Mouse (Mus musculus) central nervous system, embryonic 18 days (tissue): ENCODE results near the gene Mkrn1. TPM values are rescaled to one million over a fixed set of nuclear protein-coding genes. Genes with fewer than 3 reads are reported as not detected.

Source experiments
- polyA plus RNA-seq: library from polyadenylated mRNA; depleted of rRNA; stranded (reverse); fragments of >200 nt; gene quantifications from 2 replicates; pipeline ENCODE4 v1.2.3, GENCODE M21; 2012; rRNA removed

Gene Mkrn1
- polyA plus RNA-seq: 153 and 162 TPM in 2 replicates

GRCm38 (mm10) chr6:39419851-39420721 is at the start of gene Mkrn1:
Gene Mkrn1, minus strand, starts transcription at chr6:39420462.

DNA sequence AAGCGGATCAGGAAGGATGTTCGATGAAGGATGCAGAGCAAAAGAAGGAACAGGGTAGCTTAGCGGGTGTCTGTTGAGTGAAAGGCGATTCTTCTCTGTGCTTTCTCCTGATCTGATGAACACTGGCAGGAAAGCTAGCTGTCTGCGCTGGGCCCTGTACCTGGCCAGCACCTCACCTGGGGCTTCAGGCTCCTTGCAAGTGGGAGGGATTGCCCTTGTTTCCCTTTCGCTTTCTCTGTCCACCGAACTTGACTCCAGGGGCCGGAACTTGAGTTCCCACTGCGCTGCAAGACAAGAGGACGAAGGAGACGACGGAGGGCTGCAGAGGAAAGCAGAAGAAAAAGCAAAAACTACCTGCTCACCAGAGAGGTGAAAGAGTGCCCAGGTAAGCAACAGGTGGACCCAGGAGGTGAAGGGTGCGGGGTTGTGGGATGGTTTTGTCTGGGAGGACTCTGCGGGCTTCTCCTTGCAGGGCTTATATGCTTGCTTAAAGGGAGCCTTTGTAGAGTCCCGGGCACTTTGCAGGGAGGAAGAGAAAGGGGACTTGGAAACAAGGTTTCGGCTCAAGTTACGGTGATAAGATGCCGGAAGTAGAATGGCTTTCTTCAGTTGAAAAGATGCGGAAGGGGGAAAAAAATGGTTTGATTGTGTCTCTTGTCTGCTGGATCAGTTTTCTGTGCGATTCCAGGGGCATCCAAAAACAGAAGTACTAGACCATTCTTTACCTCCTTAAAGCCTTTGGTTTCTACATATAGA is 39.0 kb downstream of the Mkrn1 start, which contains the start of gene Rab19:
Gene Rab19, plus strand, starts transcription at position 51 of the 756 bp plus-strand sequence.

DNA sequence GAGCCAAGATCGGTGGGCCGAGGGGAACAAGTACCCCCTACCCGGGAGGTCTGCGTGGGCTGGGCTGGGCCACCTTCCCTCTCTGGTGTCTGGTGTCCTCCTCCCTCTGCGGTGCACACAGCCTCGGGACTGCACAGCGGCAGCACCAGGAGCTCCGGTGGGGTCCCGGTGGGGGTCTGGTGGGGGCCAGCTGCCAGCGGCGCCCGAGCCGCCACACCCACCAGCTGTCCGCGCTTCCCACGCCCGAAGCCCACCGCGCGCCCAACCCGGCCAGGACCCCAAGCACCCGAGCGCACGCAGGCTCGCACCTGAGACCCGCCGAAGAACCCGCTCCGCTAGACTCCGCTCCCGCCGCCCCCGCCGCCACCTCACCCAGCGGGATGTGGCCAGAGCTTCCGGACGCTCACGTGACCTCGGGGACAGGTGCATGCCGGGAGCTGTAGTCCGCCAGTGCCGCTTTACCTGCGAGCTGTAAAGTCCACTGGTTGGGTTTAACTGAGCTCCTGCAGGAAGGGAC is 42.9 kb downstream of the Mkrn1 start, which contains the start of gene Slc37a3:
Gene Slc37a3, minus strand, starts transcription at position 365 of the 517 bp plus-strand sequence.

Other genes starting within 250 kb of the Mkrn1 start
- 4.9 and 5.2 TPM in 2 replicates for gene Kdm7a, start 213.7 kb downstream of the Mkrn1 start, polyA plus RNA-seq
- 43.9 and 45.2 TPM in 2 replicates for gene Slc37a3, start 42.8 kb downstream of the Mkrn1 start, polyA plus RNA-seq
- gene Rab19, start 39.3 kb downstream of the Mkrn1 start, polyA plus RNA-seq: 0.12 TPM in 1 of 2 replicates, not detected in the other
- 19.9 and 21.5 TPM in 2 replicates for gene Dennd2a, start 137.4 kb upstream of the Mkrn1 start, polyA plus RNA-seq
- 17.1 and 17.7 TPM in 2 replicates for gene Adck2, start 153.4 kb upstream of the Mkrn1 start, polyA plus RNA-seq
- 0.88 and 2.2 TPM in 2 replicates for gene Gm42420, start 165.3 kb upstream of the Mkrn1 start, polyA plus RNA-seq
- gene Ndufb2, start 172.1 kb upstream of the Mkrn1 start, polyA plus RNA-seq: 202 and 250 TPM in 2 replicates